Mouse (Mus musculus): Measurements from ENCODE around the gene Zic1. TPM values are rescaled to one million over a fixed set of nuclear protein-coding genes. Genes with fewer than 3 reads are reported as not detected.

Zic1 gene
- polyA plus RNA-seq, 1 experiment from 2014 or later = 11.6 TPM

DNA sequence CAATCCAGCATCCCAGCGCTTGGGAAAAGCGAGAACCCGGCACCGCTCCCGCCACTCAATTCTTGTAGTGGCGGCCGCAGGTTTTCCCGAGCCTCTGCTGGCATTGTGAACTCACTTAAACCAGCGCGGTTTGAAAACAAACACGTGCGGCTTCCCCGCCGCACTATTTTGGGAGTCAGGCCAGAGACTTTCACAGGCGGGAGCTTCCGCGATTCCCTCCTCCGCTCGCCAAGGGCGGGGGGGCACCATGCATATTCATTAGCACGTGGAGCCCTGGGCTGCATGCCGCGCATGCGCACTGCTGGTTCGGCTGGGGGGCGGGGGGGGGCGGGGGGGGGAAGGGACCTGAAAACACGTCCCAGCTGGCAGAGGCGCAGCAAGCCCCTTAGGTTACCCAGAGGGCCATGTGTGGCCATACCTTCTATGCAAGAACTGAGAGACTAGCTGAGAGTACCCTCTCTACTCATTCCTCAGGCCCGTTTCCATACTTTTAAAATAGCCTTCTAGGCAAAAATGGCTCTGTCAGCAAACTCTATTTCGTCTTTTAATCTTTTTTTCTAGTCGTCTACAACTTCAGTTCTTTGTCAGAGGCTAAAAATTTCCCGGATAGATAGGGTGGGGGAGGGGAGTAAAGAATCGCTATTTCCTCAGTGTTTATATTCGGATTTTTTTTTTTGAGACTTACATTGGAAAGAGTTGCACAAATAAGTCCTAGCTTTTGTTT lies 9.8 kb downstream of the Zic1 start:
- H3K4me2 ChIP-seq = peak overlapping the region; percentile 52
- no peak overlapping the region for H3K9ac ChIP-seq
- H3K27ac ChIP-seq = peak overlapping the region; percentile 64
- peaks cover 53% of the 10 kb centered on the region for H3K27me3 ChIP-seq (replicated peaks)
- peak; percentile 78 for ATAC-seq (replicated peaks)
- no peaks in the 10 kb centered on the region for H3K36me3 ChIP-seq (replicated peaks)
- peak overlapping the region; percentile 32 for H3K4me3 ChIP-seq
- under 1% methylated on average over 32 of the region's 35 CpGs for WGBS
- peaks cover 11% of the 10 kb centered on the region; the same call in 1 of the 2 replicates for H3K4me1 ChIP-seq
- no peaks in the 10 kb centered on the region for H3K9me3 ChIP-seq

DNA sequence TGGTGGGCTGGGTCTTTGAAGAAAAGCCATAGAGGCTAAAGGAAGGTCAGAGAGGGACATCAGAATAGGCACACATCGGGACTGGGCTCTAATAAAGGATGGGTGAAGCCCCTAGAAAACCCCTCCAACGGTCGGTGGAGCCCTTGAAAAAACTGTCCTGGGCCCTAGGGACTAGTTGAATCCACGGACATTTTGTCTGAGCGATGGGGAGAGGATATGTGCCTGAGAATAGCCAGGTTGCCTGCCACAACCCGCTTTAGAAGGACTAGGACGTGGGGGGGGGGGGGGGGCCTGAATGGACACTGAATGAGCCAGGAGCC lies 10.4 kb downstream of the Zic1 start:
- Histone ChIP-seq H3K27ac (peak overlapping the region; percentile 64), H3K4me1 (peaks cover 11% of the 10 kb centered on the region; the same call in 1 of the 2 replicates)

DNA sequence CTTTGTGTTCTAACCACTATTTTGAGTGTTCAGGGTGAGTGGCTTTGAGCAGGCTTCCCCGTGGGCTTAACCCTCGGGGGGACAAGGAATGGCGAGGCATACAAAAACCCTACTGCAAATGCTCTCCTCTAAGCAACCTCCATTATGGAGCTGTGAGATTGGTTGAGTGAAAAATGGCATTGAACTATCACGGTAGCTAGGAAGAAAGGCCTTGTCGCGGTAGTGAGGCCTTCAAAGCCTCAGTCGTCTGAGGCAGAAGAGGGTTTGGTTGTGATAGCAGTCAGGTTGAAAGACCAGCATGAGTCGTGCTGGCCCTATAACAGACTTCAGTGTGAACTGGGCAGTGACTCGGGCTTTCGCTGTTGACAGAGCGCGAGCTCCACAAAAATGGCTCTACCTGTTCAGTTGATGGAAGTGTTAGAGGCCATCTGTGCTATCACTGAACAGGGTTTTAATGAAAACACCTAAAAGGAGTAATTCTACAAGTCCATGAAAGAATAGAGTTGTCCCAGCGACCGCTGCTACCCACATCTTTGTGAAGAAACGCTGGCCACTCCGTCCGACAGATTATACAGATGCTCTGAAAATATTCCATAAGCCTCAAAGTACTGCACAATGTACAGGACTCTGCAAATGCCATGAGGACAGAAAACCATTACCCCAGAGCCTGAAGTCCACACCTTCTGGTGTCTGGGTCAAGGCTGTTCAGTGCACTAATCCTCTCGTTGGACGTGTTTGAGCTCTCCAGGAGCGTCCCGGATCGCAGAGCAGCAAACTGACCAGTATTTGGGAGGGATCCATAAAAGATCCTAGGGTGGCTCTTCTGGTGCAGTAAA lies 11.0 kb downstream of the Zic1 start:
- H3K9me3 ChIP-seq = no peaks in the 10 kb centered on the region
- peak; percentile 25; the same call in 1 of the 2 replicates for ATAC-seq (replicated peaks)
- 12% methylated on average over 22 of the region's 22 CpGs for WGBS
- peaks cover 59% of the 10 kb centered on the region for H3K27me3 ChIP-seq (replicated peaks)
- peaks cover 11% of the 10 kb centered on the region; the same call in 1 of the 2 replicates for H3K4me1 ChIP-seq
- no peaks in the 10 kb centered on the region for H3K36me3 ChIP-seq (replicated peaks)
- H3K27ac ChIP-seq = peak overlapping the region; percentile 64
- H3K4me3 ChIP-seq = no peak overlapping the region
- peak overlapping the region; percentile 52 for H3K4me2 ChIP-seq
- 0 out of 2 replicates have a peak overlapping the region, but pooled peaks have one; percentile 8 for H3K9ac ChIP-seq

More for the DNA sequence above, 10.4 kb downstream of the Zic1 start:
- peak overlapping the region; percentile 32 for H3K4me3 ChIP-seq
- ATAC-seq (replicated peaks) = peak; percentile 9
- no peaks in the 10 kb centered on the region for H3K36me3 ChIP-seq (replicated peaks)
- H3K4me2 ChIP-seq = peak overlapping the region; percentile 52
- H3K9ac ChIP-seq = 0 out of 2 replicates have a peak overlapping the region, but pooled peaks have one; percentile 3
- H3K9me3 ChIP-seq = no peaks in the 10 kb centered on the region
- H3K27me3 ChIP-seq (replicated peaks) = peaks cover 58% of the 10 kb centered on the region
- 3% methylated on average over 7 of the region's 7 CpGs for WGBS

DNA sequence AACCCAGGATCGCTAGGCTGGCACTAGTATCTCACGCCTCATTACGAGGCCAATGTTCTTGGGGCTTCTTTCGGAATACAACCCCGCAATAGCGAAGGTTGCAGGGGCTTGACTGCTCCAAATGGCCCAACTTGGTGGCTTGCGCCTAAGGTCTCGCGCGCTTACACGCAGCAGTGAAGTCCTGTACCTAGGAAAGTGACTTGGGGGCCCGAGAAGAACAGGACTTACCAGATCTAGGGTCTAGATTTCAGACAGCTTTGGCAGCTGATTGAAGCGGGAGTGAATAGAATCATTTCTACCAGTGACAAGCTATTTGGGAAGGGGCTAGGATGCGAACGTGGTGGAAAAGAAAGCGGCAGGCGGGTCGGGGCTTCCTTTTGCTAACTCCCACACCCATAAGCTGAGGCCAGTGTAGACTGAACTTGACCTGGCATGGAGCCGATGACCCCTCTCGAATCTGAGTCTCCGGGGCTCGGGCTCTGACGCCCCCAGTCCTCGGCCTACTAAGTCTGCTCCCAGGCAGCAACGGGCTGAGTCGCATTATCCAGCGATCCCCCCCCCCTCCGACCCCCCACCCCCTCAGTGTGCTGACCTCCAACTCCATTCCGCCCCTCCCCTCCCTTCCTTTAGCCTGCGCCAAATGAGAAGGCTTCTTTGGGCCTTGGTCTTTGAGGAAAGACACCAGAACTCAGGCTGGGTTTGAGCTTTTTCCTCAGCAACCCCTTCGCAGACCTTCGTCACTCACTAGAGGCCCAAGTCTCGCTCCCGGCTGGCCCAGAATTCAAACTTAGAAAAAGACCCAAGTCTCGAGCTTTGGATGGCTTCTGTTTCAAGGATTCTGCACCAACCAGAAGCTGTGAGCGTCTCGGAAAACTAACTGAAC lies 11.8 kb downstream of the Zic1 start:
- Histone ChIP-seq H3K36me3 (replicated peaks) (no peaks in the 10 kb centered on the region), H3K9me3 (no peaks in the 10 kb centered on the region), H3K27ac (peak overlapping the region; percentile 64), H3K4me1 (peaks cover 11% of the 10 kb centered on the region; the same call in 1 of the 2 replicates), H3K4me2 (peak overlapping the region; percentile 52), H3K9ac (0 out of 2 replicates have a peak overlapping the region, but pooled peaks have one; percentile 8), H3K27me3 (replicated peaks) (peaks cover 59% of the 10 kb centered on the region), H3K4me3 (peak overlapping the region; percentile 13; the same call in 1 of the 2 replicates)
- 8% methylated on average over 37 of the region's 37 CpGs for WGBS
- ATAC-seq (replicated peaks) = peak; percentile 9; the same call in 1 of the 2 replicates

DNA sequence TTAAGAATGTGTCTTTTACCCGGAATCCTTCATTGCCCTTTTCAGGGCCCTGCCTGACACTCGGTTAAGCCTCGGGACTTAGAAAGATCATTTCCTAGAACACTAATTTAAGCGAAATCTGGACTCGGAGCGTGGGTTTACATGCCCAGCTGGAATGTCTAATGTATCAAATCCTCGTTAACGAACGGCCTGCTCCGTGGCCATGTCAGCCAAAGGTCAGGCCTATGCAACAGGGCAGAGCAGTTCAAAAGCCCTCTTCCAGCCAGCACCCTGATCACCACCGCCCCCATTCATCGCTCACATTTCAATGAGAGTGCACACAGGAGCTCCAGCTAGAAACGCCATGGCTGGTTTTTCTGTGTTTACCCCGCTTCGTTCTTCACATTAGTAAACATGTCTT lies 12.8 kb downstream of the Zic1 start:
- Histone ChIP-seq H3K9me3 (no peaks in the 10 kb centered on the region), H3K4me2 (peak overlapping the region; percentile 52), H3K27ac (peak overlapping the region; percentile 65), H3K4me1 (peaks cover 11% of the 10 kb centered on the region; the same call in 1 of the 2 replicates), H3K36me3 (replicated peaks) (no peaks in the 10 kb centered on the region), H3K27me3 (replicated peaks) (peaks cover 56% of the 10 kb centered on the region), H3K4me3 (peak overlapping the region; percentile 8; the same call in 1 of the 2 replicates), H3K9ac (no peak overlapping the region)
- WGBS = 4% methylated on average over 15 of the region's 15 CpGs
- ATAC-seq (replicated peaks) = no peak

DNA sequence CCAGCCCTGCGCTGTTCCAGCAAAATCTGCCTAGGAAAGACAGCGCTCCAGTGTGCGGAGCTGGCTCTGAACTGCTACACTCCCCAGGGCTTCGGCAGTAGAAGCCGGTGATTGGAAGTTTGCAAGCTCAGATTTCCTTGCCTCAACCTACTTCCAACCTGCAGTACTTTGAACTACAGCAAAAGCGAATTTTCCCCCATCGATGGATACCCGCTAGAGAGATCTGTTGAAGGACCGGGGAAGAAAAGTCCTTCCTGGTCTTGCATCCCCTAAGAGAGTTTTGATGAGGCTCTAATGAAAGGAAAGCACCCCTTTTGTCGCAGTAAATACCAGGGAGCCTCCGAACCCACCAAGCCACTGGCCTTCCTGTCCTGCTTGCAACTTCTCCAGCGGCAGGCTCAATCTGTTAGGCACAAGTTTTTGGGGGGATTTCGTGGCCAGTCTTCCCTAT lies 13.6 kb downstream of the Zic1 start:
- Histone ChIP-seq H3K9me3 (no peaks in the 10 kb centered on the region), H3K4me3 (0 out of 2 replicates have a peak overlapping the region, but pooled peaks have one; percentile 2), H3K27ac (peak overlapping the region; percentile 65), H3K9ac (peak overlapping the region; percentile 21; the same call in 1 of the 2 replicates), H3K4me1 (peaks cover 11% of the 10 kb centered on the region; the same call in 1 of the 2 replicates), H3K4me2 (peak overlapping the region; percentile 52), H3K36me3 (replicated peaks) (no peaks in the 10 kb centered on the region), H3K27me3 (replicated peaks) (peaks cover 55% of the 10 kb centered on the region)
- WGBS = 8% methylated on average over 13 of the region's 13 CpGs
- ATAC-seq (replicated peaks) = no peak

DNA sequence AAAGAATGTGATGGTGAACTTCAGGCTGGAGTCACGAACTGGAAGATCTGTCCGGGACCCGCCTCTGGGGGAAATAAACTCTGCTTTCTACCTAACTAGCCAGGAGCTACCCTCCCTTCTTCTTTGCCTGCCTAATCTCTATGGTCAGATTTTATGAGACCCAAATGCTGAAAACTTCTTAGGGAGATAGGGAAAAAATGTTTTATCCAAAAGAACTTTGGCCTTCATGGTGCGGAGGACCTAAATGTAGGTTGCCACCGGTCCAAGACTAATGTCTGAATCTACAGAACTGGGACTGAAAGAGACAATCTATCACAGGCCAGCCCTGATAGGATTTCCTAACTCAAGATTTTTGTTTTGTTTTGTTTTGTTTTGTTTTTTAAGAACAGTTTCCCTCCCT lies 14.2 kb downstream of the Zic1 start:
- peaks cover 49% of the 10 kb centered on the region for H3K27me3 ChIP-seq (replicated peaks)

DNA sequence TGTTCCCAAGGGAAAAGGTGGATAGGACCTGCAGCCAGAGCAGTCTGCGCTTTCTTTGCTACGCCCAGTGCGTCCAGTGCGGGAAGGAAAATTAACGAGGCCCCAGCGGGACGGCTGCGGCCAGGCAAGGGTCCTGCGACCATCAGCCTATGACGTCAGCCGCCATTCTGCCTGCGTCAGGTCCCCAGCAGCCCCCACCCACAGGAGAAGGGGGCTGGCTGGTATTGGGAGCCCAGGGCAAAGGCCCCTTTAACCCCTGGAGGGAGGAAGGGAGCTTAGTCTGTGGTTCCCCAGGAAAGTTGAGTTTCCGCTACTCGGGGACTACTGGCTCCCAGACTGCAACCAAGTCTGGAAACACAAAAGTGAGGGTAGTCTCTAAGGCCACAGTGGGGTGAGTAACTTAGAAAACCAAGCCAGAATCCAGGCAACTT lies 14.7 kb downstream of the Zic1 start:
- H3K4me2 ChIP-seq = peak overlapping the region; percentile 35
- no peak overlapping the region; the same call in 1 of the 2 replicates for H3K9ac ChIP-seq
- peaks cover 9% of the 10 kb centered on the region; the same call in 1 of the 2 replicates for H3K4me1 ChIP-seq
- peaks cover 44% of the 10 kb centered on the region for H3K27me3 ChIP-seq (replicated peaks)
- no peaks in the 10 kb centered on the region for H3K9me3 ChIP-seq
- WGBS = 1% methylated on average over 14 of the region's 14 CpGs
- no peak; the same call in 1 of the 2 replicates for ATAC-seq (replicated peaks)
- peak overlapping the region; percentile 26 for H3K4me3 ChIP-seq
- H3K36me3 ChIP-seq (replicated peaks) = no peaks in the 10 kb centered on the region
- peak overlapping the region; percentile 70 for H3K27ac ChIP-seq

More for the DNA sequence above, 14.2 kb downstream of the Zic1 start:
- ATAC-seq (replicated peaks) = no peak
- WGBS = 11% methylated on average over 5 of the region's 5 CpGs
- Histone ChIP-seq H3K4me1 (peaks cover 11% of the 10 kb centered on the region; the same call in 1 of the 2 replicates), H3K27ac (peak overlapping the region; percentile 70), H3K4me2 (peak overlapping the region; percentile 35; the same call in 1 of the 2 replicates), H3K9me3 (no peaks in the 10 kb centered on the region), H3K36me3 (replicated peaks) (no peaks in the 10 kb centered on the region), H3K4me3 (peak overlapping the region; percentile 26), H3K9ac (no peak overlapping the region)

DNA sequence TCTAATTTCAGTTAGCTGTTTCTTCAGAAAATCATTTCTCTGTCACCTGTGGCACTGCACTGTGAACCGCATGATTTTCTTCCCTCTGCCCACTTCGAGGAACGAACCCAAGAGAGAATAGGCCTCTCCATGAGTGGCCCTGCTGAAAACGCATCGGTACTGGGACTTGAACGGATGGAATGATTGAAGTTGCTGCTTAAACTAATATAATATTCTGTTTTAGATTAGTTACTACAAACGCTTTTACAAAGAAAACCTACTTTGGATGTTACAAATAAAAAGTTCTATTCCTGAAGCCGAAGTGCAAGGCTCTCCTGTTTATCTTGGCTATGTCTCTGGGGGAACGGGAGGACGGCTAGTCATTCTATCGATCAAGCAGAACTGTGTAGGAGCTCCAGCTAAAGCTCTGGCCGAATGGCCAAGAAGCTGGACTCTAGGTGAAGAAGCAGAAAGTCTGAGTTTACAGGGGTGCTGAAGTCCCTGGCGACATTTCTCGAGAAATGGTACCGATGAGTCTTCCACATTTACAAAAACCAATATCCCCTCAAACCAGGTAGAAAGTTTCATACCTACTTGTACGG lies 15.3 kb downstream of the Zic1 start:
- no peak for ATAC-seq (replicated peaks)
- peak overlapping the region; percentile 70 for H3K27ac ChIP-seq
- 3% methylated on average over 16 of the region's 16 CpGs for WGBS
- H3K9ac ChIP-seq = no peak overlapping the region; the same call in 1 of the 2 replicates
- peaks cover 42% of the 10 kb centered on the region for H3K27me3 ChIP-seq (replicated peaks)
- H3K4me3 ChIP-seq = peak overlapping the region; percentile 26
- peak overlapping the region; percentile 35 for H3K4me2 ChIP-seq
- H3K9me3 ChIP-seq = no peaks in the 10 kb centered on the region
- H3K36me3 ChIP-seq (replicated peaks) = no peaks in the 10 kb centered on the region
- peaks cover 5% of the 10 kb centered on the region; the same call in 1 of the 2 replicates for H3K4me1 ChIP-seq

DNA sequence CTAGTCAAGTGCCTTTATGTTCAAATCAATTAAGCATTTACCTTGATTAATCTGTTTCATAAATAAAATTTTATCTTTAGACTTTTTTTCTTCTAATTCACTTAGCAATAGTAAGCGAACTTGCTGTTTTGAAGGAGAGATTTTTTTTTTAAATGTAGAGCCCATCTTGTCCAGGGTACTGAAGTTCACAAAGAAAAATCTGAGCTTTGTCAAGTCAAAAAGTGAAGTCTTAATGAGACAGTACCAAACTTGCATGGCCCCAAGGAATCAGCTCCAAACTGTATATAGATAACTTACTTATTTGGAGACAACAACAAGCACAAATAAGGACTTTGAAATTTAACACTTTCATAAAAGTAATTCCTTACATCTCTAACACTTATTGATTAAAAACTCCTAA lies 16.9 kb downstream of the Zic1 start:
- no peaks in the 10 kb centered on the region for H3K36me3 ChIP-seq (replicated peaks)

DNA sequence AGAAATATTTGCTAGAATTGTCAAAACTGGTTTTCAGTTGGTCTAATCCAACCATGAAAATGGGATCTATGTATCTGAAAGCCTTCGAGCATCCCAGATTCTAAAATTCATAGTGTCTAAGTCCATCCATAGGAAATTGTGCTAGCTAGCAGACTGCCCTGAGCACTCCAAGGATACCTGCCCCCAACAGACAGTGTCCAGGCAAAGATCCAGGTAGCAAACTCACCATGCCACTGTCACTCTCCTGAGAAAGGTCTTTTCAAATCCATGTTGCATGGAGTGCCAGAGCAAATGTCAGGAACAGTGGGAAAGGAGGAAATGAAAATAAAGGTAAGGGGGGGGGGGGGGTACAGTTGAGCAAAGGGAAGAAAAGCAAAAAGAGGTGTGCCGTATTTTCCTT lies 18.0 kb downstream of the Zic1 start:
- Histone ChIP-seq H3K4me2 (no peak overlapping the region), H3K36me3 (replicated peaks) (no peaks in the 10 kb centered on the region), H3K27ac (no peak overlapping the region), H3K27me3 (replicated peaks) (peaks cover 26% of the 10 kb centered on the region), H3K4me1 (no peaks in the 10 kb centered on the region), H3K4me3 (no peak overlapping the region), H3K9me3 (no peaks in the 10 kb centered on the region), H3K9ac (no peak overlapping the region)
- no peak for ATAC-seq (replicated peaks)
- WGBS = 67% methylated on average over 2 of the region's 2 CpGs

More for the DNA sequence above, 16.9 kb downstream of the Zic1 start:
- no peaks in the 10 kb centered on the region for H3K9me3 ChIP-seq
- H3K9ac ChIP-seq = no peak overlapping the region
- no peak for ATAC-seq (replicated peaks)
- no peaks in the 10 kb centered on the region for H3K4me1 ChIP-seq
- WGBS = 58% methylated on average over 1 of the region's 1 CpGs
- H3K27ac ChIP-seq = no peak overlapping the region
- H3K27me3 ChIP-seq (replicated peaks) = peaks cover 29% of the 10 kb centered on the region
- H3K4me2 ChIP-seq = no peak overlapping the region
- no peak overlapping the region for H3K4me3 ChIP-seq

All from midbrain, embryonic 15.5 days (tissue).